Mouse (Mus musculus) limb, embryonic 13.5 days (tissue): ENCODE data around the gene Usp30. TPM values are rescaled to one million over a fixed set of nuclear protein-coding genes. Genes with fewer than 3 reads are reported as not detected.

Experiments
- ATAC-seq: fragments of 200-750 bp; cut with Nextera tagmentation; 2 replicates; pipeline ENCODE4 v1.8.0; 2017; ENCODE audit warnings: low read depth, moderate number of reproducible peaks, moderate TSS enrichment; ENCODE audit not compliant: low FRiP score
- H3K27ac ChIP-seq: fragments of 300-500 bp; sonication (generic); 2 replicates; pipeline ENCODE4 v1.5.1; 2015; ENCODE audit warnings: inconsistent platforms, mild to moderate bottlenecking, moderate library complexity
- H3K27me3 ChIP-seq: fragments of 300-500 bp; sonication (generic); 2 replicates; pipeline ENCODE4 v1.6.1; 2015; ENCODE audit warnings: mild to moderate bottlenecking, inconsistent platforms
- H3K36me3 ChIP-seq: fragments of 300-500 bp; sonication (generic); 2 replicates; pipeline ENCODE4 v1.6.1; 2015; ENCODE audit warnings: inconsistent platforms, mild to moderate bottlenecking, moderate library complexity
- H3K4me1 ChIP-seq: fragments of 300-500 bp; sonication (generic); 2 replicates; pipeline ENCODE4 v1.6.1; 2015; ENCODE audit warnings: inconsistent platforms
- H3K4me2 ChIP-seq: fragments of 300-500 bp; sonication (generic); replicated peaks from 2 replicates; pipeline ENCODE4 v1.6.1; 2015; ENCODE audit warnings: inconsistent platforms, mild to moderate bottlenecking, moderate library complexity
- H3K4me3 ChIP-seq: fragments of 300-500 bp; sonication (generic); 2 replicates; pipeline ENCODE4 v1.5.1; 2015; ENCODE audit warnings: moderate library complexity, mild to moderate bottlenecking, inconsistent platforms
- H3K9ac ChIP-seq: fragments of 300-500 bp; sonication (generic); 2 replicates; pipeline ENCODE4 v1.6.1; 2015; ENCODE audit warnings: mild to moderate bottlenecking, inconsistent platforms
- H3K9me3 ChIP-seq: fragments of 300-500 bp; sonication (generic); 2 replicates; pipeline ENCODE4 v1.6.1; 2016; ENCODE audit warnings: inconsistent platforms
- WGBS: fragments of 180-500 bp; shearing (Covaris S2); methylation state at CpG from one replicate; pipeline ENCODE4 v1.1.7; 2015; 5-methylcytosine and 5-hydroxymethylcytosine counted together
- polyA plus RNA-seq: library from polyadenylated mRNA; unstranded; fragments of >200 nt; fragmentation: Nextera tagmentation; extraction: Ambion mirVana; gene quantifications from 2 replicates; pipeline ENCODE4 v1.2.1, GENCODE M21; 2015

The Usp30 gene
- polyA plus RNA-seq, 1 experiment from 2014 or later = 15.7 TPM

DNA sequence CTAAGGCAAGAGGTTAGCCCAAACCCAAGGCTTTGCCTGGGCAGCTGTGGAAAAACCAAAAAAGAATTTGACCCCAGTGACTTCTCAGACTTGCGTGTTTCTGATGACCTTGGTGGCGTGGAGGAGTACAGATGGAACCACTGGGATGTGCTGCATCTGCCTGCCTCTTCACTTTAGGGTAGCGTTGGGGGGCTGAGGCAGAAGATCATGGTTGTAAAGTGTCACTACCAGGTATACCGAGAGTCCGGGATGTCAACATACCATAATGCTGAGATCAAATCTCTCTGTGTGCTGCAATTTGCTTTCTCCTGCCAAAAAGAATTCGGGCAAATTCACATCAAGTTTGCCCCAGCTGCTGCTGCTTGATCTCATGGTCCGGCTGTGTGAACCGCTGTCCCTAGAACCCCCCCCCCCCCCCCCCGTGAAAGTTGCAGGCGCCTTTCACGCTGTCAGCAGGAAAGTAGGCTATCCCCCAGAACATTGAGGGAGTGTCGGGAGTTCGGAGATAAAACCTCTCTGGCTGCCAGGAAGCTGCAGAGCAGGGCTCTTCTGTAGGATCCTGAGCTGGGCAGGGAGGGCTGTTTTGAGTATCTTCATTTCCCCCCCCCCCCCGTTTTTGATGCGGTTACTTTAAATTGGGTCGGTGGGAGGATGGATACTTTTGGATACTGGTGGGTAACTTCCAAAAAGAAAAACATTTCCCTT lies 108.8 kb downstream of the Usp30 start:
- ATAC-seq = no peak
- peak overlapping the region; percentile 44 for H3K4me2 ChIP-seq
- no peaks in the 10 kb centered on the region for H3K36me3 ChIP-seq
- H3K27ac ChIP-seq = no peak overlapping the region
- H3K4me3 ChIP-seq = no peak overlapping the region
- peaks cover 8% of the 10 kb centered on the region for H3K27me3 ChIP-seq
- WGBS = 30% methylated on average over 16 of the region's 16 CpGs
- peaks cover 9% of the 10 kb centered on the region for H3K4me1 ChIP-seq
- H3K9ac ChIP-seq = no peak overlapping the region
- no peaks in the 10 kb centered on the region; the same call in 1 of the 2 replicates for H3K9me3 ChIP-seq

Other genes starting within 250 kb of the Usp30 start
- 2.5 TPM in 2 replicates for gene Selplg, start 232.8 kb upstream of the Usp30 start, polyA plus RNA-seq
- 83.1 and 90.2 TPM in 2 replicates for gene Coro1c, start 156.7 kb upstream of the Usp30 start, polyA plus RNA-seq
- gene Ssh1, start 71.6 kb upstream of the Usp30 start, polyA plus RNA-seq = 15.9 and 18.7 TPM in 2 replicates
- gene Dao, start 61.8 kb upstream of the Usp30 start, polyA plus RNA-seq = not detected in 2 replicates
- gene Svop, start 26.1 kb downstream of the Usp30 start, polyA plus RNA-seq = 0.05 and 0.23 TPM in 2 replicates
- gene Alkbh2, start 62.8 kb downstream of the Usp30 start, polyA plus RNA-seq = 10.8 and 11.9 TPM in 2 replicates
- gene Ung, start 64.9 kb downstream of the Usp30 start, polyA plus RNA-seq = 46.9 and 48.3 TPM in 2 replicates
- 4.3 and 5.0 TPM in 2 replicates for gene Acacb, start 81.1 kb downstream of the Usp30 start, polyA plus RNA-seq
- gene Foxn4, start 208.3 kb downstream of the Usp30 start, polyA plus RNA-seq = not detected in 2 replicates
- gene Myo1h, start 223.7 kb downstream of the Usp30 start, polyA plus RNA-seq = 0.98 and 1.3 TPM in 2 replicates